Mouse (Mus musculus) urinary bladder, adult 2 months (tissue): ENCODE data around the gene Slco3a1. TPM values are rescaled to one million over a fixed set of nuclear protein-coding genes. Genes with fewer than 3 reads are reported as not detected.
A peak's percentile ranks its signal among the peaks of the same experiment; 100 is the strongest.

Experiments
- DNase-seq: peaks from one replicate; pipeline ENCODE4 v3.0.0; 2022; ENCODE audit warnings: low spot score
- polyA plus RNA-seq: library from polyadenylated mRNA; depleted of rRNA; stranded (reverse); fragments of >200 nt; gene quantifications from 2 replicates; pipeline ENCODE4 v1.2.3, GENCODE M21; 2012; rRNA removed

Slco3a1 gene
- 29.0 and 33.7 TPM in 2 replicates for polyA plus RNA-seq

DNA sequence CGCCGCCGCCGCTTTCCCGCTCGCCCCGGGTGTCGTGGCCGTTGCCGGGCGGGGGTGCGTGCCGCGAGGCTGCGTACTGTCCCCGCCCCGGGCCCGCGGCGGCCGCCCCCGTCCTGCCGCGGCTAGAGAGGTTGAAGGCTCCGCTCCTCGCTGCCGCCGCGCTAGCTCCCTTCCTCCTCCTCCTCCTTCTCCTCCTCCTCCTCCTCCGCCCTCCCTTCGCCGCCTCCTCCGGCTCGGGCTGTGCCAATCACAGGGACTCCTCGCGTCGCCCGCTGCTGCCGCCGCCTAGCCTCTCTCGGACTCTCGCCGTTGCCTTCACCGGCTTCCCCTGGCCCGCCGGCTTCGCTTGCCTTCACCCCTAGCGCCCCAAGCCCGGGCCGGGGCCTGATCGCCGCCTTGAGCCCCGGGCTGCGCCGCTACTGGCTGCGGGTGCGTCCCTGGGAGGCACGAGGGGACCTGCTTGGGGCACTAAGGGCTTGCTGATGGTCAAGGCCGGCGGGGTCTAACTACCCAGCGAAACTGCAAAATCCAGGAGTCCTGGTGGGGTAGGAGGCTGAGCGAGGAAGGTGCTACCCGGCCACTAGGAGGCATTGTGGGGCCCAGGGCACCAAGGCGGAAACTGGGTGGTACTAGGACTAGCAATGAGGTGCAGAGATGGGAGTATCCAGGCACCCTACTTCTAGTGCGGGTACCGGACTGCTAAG is at the start of gene Slco3a1:
Slco3a1 (minus strand) TSS at position 173 of the 704 bp plus-strand sequence.
- peak; percentile 81 for DNase-seq

DNA sequence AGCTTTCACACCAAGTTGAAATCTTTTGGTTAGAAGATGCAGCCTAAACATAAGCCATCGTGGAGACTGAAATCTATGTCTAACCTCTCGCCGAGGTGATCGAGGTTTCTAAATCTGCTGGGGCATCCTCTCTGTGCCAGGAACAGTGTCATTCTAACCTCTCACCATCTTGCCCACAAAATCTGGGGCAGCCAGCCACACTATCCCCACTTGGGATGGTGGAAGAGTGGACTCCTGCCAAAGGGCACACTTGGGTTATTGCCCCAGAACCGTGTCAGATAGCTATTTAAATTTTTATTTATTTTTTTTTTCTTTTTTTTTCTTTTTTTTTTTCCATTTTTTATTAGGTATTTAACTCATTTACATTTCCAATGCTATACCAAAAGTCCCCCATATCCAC is 46.4 kb upstream of the Slco3a1 start:
- no peak for DNase-seq

DNA sequence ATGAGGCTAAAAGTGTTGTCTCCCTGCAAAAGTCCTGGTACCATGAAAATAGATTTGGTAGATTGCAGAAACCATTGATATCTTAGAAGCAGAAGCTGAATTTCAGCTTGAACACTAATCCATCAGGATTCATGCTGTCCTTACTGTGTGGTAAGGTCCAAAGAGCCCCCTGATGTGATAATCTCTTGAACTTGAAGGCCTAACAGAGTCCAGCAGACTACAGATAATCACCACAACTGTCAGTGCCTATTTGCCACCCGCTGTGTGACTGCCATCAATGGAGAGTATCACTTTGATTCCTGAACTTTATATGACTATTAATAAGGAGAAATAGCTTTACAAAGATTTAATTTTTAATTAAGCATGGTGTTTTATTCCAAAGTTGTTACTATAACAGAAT is 24.8 kb upstream of the Slco3a1 start:
- DNase-seq, result no peak

DNA sequence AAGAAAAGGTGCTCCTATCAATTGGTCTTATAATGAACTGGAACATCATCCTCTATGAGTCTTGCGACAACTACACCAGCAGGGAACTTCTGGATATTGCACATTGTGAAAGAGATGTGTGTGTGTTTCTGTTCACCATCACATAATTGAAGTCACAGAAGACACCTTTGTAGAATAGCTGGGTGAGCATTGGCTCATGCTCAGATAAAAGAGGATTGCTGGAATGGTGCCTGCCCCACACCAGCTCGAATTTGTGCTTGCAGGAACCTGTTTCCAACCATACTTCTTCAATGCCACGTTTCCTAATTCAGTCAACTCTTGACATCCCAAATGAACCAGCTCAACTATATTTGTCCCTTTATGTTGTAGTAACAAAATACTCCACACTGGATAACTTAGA is 21.1 kb upstream of the Slco3a1 start:
- DNase-seq, result no peak

DNA sequence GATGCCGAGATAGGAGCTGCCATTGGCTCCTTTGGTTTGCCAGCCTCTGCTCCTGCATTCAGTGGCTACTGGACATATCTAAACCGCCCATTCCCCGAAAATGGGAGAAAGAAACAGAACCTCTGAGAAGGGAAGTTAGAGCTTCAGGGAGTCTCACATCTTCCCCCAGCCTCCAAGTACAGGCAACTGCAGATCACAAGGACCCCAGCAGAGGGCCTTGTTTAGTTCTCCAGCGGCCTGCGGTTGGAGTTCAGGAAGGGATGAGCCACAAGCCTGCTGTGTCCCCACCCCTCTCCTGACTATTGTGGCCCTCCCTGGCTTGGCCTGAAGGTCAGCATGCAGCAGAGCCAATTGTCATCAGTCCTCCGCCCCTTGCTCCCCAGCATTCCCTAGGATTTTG is 836 bp upstream of the Slco3a1 start:
- no peak for DNase-seq

DNA sequence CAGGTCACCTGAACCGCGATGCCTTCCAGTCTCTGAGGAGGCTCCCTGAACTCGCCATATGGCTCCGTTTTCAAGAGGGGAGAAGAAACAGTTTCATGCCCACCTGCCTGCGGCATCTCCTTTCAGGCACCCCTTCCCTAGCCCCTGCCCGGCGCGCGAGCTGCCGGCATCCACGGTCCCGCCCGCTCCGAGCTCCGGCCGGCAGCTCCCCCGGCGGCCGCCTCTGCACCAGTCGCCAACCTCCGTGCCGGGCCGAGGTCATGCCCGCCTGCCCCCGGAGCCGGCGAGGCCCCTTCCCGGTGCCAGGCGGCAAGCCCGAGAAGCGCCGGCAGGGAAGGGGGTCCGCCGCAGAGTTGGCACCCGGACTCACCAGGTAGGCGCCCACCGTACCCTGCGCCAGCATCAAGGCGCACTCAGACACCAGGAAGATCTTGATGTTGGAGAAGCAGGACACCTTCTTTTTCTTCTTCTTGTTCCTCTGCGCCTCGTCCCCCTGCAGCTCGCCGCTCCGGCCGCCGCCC is 479 bp downstream of the Slco3a1 start:
- DNase-seq, result peak; percentile 59

DNA sequence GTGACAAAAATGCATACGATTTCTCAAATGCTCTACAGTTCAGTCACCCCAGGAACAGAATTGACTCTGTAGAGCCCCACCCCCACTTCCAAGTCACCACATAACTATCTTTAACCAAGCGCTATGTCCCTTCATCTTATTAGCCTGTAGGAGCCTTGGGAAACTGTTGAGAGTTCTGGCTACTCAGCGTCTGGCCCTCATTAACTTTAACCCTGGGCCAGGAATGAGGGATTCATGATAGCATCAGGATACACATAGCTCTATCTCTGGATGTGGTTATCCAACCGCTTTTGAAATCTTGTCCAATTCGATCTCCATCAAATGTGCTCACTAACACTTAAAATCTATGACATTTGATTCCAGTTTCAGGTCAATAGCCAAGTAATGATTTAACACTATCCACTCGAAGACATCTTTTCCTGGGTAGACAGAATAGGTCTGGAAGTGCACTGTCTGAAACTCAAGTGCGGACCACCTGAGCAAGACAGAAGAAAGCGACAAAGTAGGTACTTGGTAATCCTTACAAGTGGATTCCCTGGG is 1.4 kb downstream of the Slco3a1 start:
- DNase-seq, result no peak

DNA sequence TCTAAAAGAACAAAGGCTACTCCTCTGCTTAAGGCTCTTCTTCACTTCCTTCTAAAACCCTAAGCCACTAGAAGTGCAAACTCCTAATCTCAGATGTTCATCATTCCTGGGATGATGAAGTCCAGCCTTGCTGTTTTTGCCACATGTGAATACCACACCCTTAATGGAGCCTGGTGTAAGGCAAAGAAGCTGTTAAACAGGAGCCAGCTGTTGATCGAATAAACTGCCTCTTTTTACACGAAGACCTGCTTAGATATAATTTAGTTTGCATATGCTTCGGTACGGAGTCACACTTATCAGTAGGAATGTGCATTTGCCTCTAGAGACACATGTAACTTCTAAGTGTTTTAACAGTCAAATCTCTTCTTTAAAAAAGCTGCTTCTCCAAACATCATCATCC is 2.0 kb downstream of the Slco3a1 start:
- no peak for DNase-seq

DNA sequence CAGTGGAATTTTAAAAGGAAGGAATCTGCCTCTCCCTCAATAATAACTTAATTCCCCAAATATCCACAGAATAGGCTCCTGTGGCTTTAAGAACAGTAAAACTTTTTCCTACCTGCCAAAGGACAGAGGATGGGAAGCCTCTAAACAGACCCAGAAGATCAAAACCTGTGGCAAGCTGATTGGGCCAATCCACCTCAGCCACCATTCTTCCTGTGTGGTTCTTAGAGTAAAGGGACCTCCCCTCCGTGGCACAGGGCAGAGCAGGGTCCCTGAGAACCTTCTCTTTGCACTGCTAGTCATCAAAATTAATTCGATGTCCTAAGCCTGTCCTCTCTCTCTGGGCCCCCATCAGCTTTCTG is 2.6 kb downstream of the Slco3a1 start:
- DNase-seq, result no peak

DNA sequence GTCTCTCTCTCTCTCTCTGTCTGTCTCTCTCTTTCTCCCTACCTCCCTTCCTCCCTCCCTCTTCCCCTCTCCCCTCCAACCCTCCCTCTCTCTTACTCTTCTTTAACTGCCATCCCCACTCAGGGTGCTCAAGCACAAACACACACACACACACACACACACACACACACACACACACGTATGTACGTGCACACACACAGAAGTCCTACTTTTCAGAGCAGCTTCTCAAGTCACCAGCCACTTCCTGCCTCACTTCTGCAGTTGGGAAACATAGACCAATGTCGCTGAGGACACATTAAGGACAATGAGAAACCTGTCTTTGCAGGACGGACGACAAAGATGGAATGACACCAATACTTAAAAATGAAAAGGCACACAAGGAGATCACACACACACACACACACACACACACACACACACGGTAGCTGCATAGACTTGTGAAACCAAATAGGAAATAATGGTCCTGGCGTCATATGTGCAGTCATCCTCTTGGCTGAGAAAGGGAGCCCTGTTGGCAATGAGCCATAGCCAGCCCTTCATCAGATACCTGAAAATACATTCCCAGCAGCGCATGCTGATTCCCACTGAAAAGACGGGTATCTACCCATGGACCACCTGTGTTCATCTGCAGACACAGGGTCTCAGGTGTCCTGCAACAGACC is 3.1 kb downstream of the Slco3a1 start:
- no peak for DNase-seq

DNA sequence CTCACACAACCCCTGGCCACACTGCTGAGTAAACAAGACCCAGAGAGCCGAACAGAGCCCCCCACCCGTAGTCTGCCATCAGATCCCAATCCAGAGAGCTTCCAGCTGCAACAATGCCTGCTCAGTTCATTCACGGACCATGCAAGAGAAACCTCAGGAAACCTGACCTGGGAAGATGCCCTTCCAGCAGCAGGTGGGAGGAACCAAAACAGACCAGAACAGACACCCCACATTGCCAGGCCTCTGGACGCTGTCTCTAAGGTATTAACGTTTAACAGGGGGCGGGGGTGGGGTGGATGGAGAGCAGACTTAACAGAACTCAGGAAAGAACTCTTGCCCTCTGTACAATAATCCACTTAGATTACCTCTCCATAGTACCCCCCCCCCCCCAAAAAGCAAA is 4.9 kb downstream of the Slco3a1 start:
- no peak for DNase-seq

DNA sequence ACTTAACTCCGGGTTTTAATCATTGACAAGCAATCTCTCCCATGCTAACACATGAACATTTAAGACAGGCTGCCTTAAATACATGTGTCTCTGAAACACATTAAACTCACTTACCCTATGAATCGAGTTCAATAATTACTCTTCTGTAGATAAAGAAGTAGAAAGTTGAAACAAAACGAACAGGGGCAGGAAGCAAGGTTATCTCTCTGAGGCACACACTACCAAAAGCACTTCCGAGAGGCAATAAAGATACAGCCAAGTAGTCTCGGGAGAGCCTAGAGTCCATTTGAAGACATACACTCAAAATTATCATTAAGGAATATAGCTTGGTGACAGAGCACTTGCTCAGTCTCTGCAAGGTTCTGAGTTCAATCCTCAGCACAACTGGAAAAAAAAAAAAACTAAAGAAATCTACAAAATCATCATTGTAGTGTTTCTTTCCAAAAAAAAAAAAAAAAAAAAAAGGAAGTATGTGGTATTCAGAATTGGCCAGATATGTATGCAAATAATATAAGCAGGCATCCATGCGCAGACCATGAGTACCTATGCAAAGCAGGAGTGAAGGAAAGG is 5.5 kb downstream of the Slco3a1 start:
- no peak for DNase-seq

DNA sequence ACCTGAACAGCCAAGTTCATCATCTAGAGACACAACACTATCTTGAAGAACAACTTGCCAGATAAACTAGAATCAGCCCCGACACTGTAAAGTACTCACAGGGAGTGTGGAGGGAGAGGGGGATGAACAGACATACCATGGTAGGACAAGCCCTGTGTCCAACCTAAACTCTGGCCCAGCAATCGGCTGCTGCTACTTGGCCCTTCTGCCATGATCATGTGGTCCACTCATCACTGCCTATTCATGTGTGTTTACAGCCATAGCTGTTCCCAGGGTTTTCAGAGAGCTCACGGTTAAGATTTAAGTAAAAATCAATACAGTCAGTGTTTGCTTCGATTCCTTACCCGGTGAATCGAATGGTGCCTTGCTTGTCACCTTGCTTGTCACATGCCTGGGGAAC is 7.9 kb downstream of the Slco3a1 start:
- no peak for DNase-seq

DNA sequence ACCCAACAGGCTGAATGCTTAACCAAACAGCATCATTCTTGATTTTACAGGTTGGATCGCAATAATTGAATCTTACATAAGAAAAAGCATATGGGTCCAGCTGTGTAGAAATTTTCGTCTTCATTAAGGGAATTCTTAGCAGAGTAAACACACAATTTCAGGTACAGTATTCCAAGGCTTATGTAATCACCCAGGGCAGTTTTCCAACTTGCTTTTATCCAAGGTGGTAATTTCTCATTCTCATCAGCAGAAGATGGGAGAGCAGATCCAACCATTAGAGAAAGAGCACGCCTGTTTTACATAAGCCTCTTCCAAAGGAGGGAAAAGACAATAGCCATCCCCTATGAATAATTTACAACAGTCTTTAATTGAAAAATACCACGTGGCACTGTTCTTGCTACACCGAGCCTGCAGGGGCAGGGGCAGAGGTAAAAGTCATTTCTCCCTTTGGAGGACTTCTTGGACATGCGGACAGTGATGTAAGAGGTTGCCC is 9.0 kb downstream of the Slco3a1 start:
- DNase-seq, result no peak

DNA sequence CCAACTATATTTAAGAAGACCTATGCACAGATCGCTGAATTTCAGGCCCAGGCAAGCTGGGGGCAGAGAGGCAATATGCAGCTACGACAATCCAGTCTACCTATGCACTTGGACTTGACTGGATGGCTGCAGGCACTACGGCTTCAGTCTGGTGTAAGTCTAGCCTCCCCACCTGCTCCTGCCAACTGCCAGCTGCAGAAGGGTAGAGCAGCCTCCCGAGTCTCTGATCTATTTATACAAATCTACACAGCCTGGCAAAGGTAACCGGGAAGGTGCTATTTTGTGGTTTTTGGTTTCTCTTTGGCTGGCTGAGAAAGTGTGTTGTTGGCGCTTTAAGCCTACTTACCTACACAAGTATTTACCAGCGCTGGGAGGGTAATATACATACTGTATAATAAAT is 10.3 kb downstream of the Slco3a1 start:
- no peak for DNase-seq

DNA sequence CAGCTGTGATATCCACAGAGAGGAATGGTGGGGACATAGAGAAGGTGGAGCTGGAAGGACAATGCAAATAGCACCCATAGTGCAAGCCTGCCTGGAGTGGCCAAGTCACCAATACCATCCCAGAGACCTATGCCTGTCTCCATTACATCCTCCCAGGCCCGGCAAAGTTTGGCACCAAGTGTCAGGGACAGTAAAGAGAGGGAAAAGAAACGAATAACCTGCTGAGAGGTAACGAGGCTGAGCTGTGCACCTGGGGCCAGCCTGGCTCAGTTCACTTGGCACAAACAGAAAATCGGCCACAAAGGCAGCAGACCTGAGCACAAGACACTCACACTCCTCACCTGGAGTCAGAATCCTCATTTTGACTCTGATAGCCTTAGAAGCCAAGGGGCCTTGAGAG is 12.6 kb downstream of the Slco3a1 start:
- no peak for DNase-seq

DNA sequence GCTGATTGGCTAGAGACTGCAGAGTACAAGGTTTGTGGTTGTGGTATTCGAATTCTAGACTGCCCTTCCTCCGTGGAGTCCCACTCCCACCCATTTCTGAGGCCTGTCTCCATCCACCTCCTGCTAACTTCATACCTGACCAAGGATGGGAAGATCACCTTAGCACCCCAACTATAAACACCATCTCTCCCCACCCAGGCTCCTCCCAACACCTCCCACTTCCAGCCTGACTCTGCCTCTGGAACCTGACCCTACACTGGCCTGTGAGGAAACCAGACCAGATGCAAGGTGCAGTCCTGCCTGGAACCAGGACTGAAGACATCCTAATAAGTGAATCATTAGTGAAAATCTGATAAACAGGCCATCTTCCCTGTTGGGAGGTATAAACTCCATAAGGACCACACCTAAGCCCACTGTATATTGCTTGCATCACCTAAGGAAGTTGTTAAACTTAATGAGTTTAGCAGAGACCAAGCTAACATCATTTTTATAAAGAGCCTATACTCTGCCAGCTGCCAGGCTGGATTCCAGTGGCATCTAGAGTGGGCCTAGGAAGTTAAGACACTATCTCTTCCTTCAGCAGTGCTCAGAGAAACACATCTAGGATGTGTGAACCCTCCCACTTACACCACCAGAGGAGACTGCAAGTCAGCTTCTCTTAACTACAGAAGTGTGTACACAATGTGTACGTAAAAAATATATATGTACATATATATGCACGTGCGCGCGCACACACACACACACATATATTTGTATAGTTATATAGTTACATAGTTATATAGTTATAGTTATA is 13.5 kb downstream of the Slco3a1 start:
- no peak for DNase-seq

DNA sequence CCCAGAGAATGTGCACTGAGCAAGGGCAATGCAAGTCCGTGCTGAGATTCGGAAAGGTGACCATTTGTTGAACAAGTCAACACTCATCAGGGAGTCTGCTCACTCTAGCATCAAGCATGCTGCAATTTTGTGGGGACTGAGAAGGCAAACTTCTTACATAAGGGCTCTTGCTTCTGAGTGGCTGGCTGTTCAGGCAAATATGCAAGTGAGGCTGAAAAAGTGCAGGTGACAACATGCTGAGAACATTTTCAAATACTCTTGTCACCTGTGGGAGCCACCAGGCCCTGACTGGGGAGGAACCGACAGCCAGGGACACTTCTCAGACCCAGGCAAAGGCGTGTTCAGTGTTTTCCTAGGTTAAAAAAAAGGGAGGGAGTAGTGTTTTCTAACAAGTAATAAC is 18.4 kb downstream of the Slco3a1 start:
- no peak for DNase-seq

DNA sequence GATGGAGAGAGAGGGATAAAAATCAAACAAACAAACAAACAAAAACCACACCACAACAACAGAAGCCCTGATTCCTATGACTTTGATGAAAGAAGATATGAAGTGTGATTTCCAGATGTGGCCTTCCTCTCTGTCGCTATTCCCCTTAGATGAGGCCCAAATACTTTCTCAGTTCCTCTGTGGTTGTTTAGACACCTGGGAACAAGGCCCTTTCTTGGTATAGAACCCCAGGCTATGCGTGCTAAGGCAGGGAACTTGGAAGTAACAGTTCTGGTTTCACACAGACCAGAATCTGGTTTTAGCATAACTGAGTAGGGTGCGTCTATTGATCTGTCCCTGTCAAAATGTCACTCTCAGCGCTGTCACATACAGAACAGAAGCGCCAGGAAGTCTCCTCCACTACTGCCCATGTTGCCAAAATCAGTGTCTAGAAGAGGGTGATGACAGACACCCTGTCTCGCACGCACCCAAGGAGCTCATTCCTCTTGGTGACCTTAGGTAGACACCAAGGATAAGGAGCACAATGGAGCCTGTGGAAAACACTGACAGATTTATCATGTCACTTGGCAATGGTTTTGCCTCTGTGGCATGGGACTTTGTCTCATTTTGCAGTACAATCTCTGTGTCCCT is 23.0 kb downstream of the Slco3a1 start:
- DNase-seq, result no peak

DNA sequence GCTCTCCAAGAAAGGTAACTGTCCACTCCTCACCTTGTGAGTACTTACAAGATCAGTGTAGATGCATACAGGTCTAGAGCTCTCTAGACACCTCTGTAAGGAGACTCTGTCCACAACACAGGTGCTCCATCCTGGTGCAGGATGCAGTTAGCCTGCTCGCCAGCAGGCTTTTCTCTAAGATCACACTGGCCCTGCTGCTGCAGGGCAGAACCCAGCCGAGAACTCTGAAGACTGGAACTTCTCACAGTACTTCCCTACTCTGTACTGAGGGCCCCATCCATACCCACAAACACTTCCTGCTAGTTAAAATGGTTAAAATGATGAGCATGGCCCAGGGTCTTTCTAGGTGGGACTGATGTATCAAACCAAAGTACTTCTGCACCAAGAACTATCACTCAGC is 24.7 kb downstream of the Slco3a1 start:
- no peak for DNase-seq

DNA sequence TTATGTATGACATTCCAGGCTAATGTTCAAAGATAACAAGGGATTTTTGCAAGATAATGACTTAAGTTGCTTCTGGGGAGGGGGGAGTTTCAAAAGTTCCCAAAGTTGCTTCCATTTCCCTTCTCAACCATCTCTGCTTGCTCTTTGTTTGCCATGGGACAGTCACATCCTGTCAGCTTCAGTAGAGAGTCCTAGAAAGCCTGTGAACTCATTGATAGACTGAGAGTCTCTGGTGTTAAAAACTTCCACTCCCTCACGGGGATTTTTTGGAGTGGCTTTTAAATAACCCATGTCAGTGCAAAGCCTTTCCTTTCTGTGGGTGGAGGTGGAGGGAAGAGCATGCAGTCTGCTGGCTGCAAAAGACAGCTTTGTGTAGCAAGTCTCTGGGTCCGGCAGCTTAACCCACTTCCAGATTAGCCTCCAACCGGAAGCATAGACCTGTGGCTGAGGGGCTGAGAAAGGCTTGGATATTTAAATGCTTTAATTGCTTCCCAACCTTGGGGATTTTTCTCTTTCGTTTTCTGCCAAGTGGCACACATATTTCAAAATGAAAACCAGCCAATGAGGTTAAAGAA is 25.3 kb downstream of the Slco3a1 start:
- DNase-seq, result no peak
